Mouse (Mus musculus): ENCODE measurements around the gene Rbm44. TPM values are rescaled to one million over a fixed set of nuclear protein-coding genes. Genes with fewer than 3 reads are reported as not detected.

The Rbm44 gene
- total and polyA plus RNA-seq, 3 experiments: not detected

DNA sequence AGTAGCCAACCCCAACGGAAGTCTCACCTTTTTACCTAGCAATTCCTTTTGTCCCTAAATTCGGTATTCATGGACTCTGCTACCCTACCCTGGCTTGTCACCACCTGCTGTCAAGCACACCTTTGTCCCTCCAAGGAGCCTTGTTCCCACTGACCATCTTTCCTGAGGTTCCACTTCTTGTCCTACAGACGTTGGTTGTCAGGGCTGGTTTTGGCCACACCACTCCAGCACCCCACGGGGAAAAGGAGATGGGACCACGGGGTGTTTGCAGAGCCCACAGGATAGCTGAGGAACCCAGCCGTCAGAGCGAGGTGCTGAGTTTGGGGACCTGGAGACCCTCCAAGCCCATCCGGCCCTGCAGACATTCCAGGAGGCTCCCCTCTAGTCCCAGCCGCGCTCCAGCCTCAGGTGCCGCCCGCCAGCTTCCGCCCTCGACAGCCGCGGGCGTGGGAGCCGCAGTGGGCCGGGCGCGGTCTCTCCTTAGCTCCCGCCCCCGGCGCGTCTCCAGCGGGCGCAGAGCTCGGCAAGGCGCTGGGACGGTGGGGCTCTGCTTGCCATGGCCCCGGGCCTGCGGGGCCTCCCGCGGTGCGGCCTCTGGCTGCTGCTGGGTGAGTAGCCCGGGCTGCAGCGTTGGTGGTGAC, 34.8 kb downstream of the Rbm44 start, which contains the start of gene Ramp1:
TSS of gene Ramp1 (plus strand) at position 290 of the 641 bp plus-strand sequence.
- Histone ChIP-seq H3K9me3 (replicated peaks; ENCODE audit: insufficient read depth, low read length) (no peaks in the 10 kb centered on the region), H3K9ac (ENCODE audit: control insufficient read depth, low read depth, low read length, poor library complexity, severe bottlenecking) (peak within 1 kb of the TSS; percentile 47), H3K4me1 (ENCODE audit: control insufficient read depth in 1 of 2, insufficient read depth in 2 of 2, low read length in 2 of 2) (peaks cover 20 to 33% of the 10 kb centered on the region in 2 experiments), H3K36me3 (ENCODE audit: control insufficient read depth in 1 of 2, insufficient read depth in 2 of 2, low read length in 2 of 2) (peaks cover 0 to 14% of the 10 kb centered on the region in 2 experiments; a peak in 2 of 4 replicates), H3K27me3 (ENCODE audit: control insufficient read depth in 1 of 2, insufficient read depth in 2 of 2, low read length in 2 of 2) (no peaks in the 10 kb centered on the region), H3K79me2 (ENCODE audit: control insufficient read depth, insufficient read depth, low read length, poor library complexity) (no peaks in the 10 kb centered on the region), H3K4me3 (ENCODE audit: control insufficient read depth in 1 of 2, insufficient read depth in 1 of 2, low read depth in 2 of 2, low read length in 2 of 2) (peak within 1 kb of the TSS; percentile 59 to 81), H3K27ac (ENCODE audit: control insufficient read depth, low read depth, low read length) (no peak within 1 kb of the TSS)
- DNase-seq (ENCODE audit: low read depth, low spot score): peak; percentile 62
- TF ChIP-seq MAX (IDR thresholded peaks at IDR 0.05; ENCODE audit: low read length) (no peak), NELFE (IDR thresholded peaks at IDR 0.05; ENCODE audit: low read depth, low read length) (peak; percentile 23; the same call in 1 of the 2 replicates), ELF1 (IDR thresholded peaks at IDR 0.05; ENCODE audit: low read depth, low read length) (0 out of 2 replicates have a peak, but pooled peaks have one; percentile 32), MXI1 (IDR thresholded peaks at IDR 0.05; ENCODE audit: low read depth, low read length) (peak; percentile 38; the same call in 1 of the 2 replicates), SIN3A (IDR thresholded peaks at IDR 0.05; ENCODE audit: low read length) (0 out of 2 replicates have a peak, but pooled peaks have one; percentile 29)

- peaks cover 0 to 11% of the 10 kb centered on the region in 2 experiments; a peak in 2 of 4 replicates for H3K36me3 ChIP-seq (ENCODE audit: control insufficient read depth in 1 of 2, insufficient read depth in 2 of 2, low read length in 2 of 2)
- no peaks in the 10 kb centered on the region for H3K27me3 ChIP-seq (ENCODE audit: control insufficient read depth in 1 of 2, insufficient read depth in 2 of 2, low read length in 2 of 2)
- DNase-seq (ENCODE audit: low read depth, low spot score): peak; percentile 19
- TF ChIP-seq MYB (IDR thresholded peaks at IDR 0.05; ENCODE audit: low read depth, low read length) (no peak), RAD21 (IDR thresholded peaks at IDR 0.05; ENCODE audit: low read depth, low read length) (no peak), JUND (IDR thresholded peaks at IDR 0.05; ENCODE audit: low read depth, low read length) (no peak), ZC3H11A (IDR thresholded peaks at IDR 0.05; ENCODE audit: low read depth, low read length) (no peak), SIN3A (IDR thresholded peaks at IDR 0.05; ENCODE audit: low read length) (no peak), GATA1 (IDR thresholded peaks at IDR 0.05; ENCODE audit: low read depth, low read length) (no peak)
- no peak overlapping the region for H3K27ac ChIP-seq (ENCODE audit: control insufficient read depth, low read depth, low read length)
- H3K4me1 ChIP-seq (ENCODE audit: control insufficient read depth in 1 of 2, insufficient read depth in 2 of 2, low read length in 2 of 2): peaks cover 16 to 28% of the 10 kb centered on the region in 2 experiments
- peak overlapping the region; percentile 47 for H3K9ac ChIP-seq (ENCODE audit: control insufficient read depth, low read depth, low read length, poor library complexity, severe bottlenecking)
- no peaks in the 10 kb centered on the region for H3K79me2 ChIP-seq (ENCODE audit: control insufficient read depth, insufficient read depth, low read length, poor library complexity)
- H3K4me3 ChIP-seq (ENCODE audit: control insufficient read depth in 1 of 2, insufficient read depth in 1 of 2, low read depth in 2 of 2, low read length in 2 of 2): peak overlapping the region; percentile 59 to 81
- H3K9me3 ChIP-seq (replicated peaks; ENCODE audit: insufficient read depth, low read length): no peaks in the 10 kb centered on the region
Observed at GRCm38 (mm10) chr1:91180174-91180565, 35.3 kb downstream of the Rbm44 start.

DNA sequence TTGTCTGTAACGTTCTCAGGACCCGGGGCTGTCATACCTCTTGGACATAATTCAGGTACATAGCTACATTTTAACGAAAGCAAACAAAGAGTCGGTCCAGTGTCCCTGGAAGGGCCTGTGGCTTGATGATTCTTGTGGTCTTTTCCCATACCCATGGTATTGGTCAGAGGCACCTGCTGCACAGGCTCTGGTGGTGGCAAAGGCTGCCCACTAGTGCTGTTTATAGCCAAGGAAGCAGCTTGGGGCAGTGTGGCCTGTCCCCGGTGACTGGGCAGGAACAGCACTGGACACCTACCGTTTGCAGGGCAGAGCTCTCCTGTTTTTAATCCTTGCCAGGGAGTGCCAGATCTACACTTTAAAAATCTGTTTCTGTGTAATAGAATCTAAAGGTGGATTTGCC, 35.8 kb downstream of the Rbm44 start:
- TF ChIP-seq GATA1 (IDR thresholded peaks at IDR 0.05; ENCODE audit: low read depth, low read length): no peak
- no peak for TF ChIP-seq ELF1 (IDR thresholded peaks at IDR 0.05; ENCODE audit: low read depth, low read length)
- no peaks in the 10 kb centered on the region for H3K9me3 ChIP-seq (replicated peaks; ENCODE audit: insufficient read depth, low read length)
- peaks cover 0 to 8% of the 10 kb centered on the region in 2 experiments; a peak in 2 of 4 replicates for H3K36me3 ChIP-seq (ENCODE audit: control insufficient read depth in 1 of 2, insufficient read depth in 2 of 2, low read length in 2 of 2)
- no peak for DNase-seq (ENCODE audit: low read depth, low spot score)
- peaks cover 11 to 24% of the 10 kb centered on the region in 2 experiments for H3K4me1 ChIP-seq (ENCODE audit: control insufficient read depth in 1 of 2, insufficient read depth in 2 of 2, low read length in 2 of 2)
- no peak overlapping the region for H3K27ac ChIP-seq (ENCODE audit: control insufficient read depth, low read depth, low read length)
- H3K79me2 ChIP-seq (ENCODE audit: control insufficient read depth, insufficient read depth, low read length, poor library complexity): no peaks in the 10 kb centered on the region
- H3K9ac ChIP-seq (ENCODE audit: control insufficient read depth, low read depth, low read length, poor library complexity, severe bottlenecking): no peak overlapping the region
- H3K4me3 ChIP-seq (ENCODE audit: control insufficient read depth in 1 of 2, insufficient read depth in 1 of 2, low read depth in 2 of 2, low read length in 2 of 2): no peak overlapping the region
- H3K27me3 ChIP-seq (ENCODE audit: control insufficient read depth in 1 of 2, insufficient read depth in 2 of 2, low read length in 2 of 2): no peaks in the 10 kb centered on the region
